Mouse (Mus musculus) midbrain, embryonic 11.5 days (tissue): ENCODE results near the gene Ubc. TPM values are rescaled to one million over a fixed set of nuclear protein-coding genes. Genes with fewer than 3 reads are reported as not detected.
"Not testable (repeated sequence)": the region's sequence is repeated elsewhere in the genome, so short reads cannot be mapped to it uniquely, and the experiment has no call there.

ENCODE experiments used
- ATAC-seq: fragments of 200-750 bp; cut with Nextera tagmentation; 2 replicates; pipeline ENCODE4 v1.8.0; 2017; ENCODE audit warnings: moderate TSS enrichment, moderate library complexity; ENCODE audit not compliant: low FRiP score
- DNase-seq: peaks from one replicate; pipeline ENCODE4 v3.0.0; 2015; ENCODE audit warnings: low spot score; ENCODE audit errors: missing footprints
- H3K27ac ChIP-seq: fragments of 300-500 bp; sonication (generic); 2 replicates; pipeline ENCODE4 v1.5.1; 2014; ENCODE audit warnings: low read depth, low read length
- H3K27me3 ChIP-seq: fragments of 300-500 bp; sonication (generic); 2 replicates; pipeline ENCODE4 v1.6.1; 2014; ENCODE audit warnings: mild to moderate bottlenecking, low read length, moderate library complexity, mixed read lengths; ENCODE audit not compliant: control insufficient read depth, insufficient read depth
- H3K36me3 ChIP-seq: fragments of 300-500 bp; sonication (generic); 2 replicates; pipeline ENCODE4 v1.6.1; 2014; ENCODE audit warnings: mild to moderate bottlenecking, low read length, moderate library complexity, mixed read lengths; ENCODE audit not compliant: control insufficient read depth, insufficient read depth
- H3K4me1 ChIP-seq: fragments of 300-500 bp; sonication (generic); 2 replicates; pipeline ENCODE4 v1.6.1; 2014; ENCODE audit warnings: low read length; ENCODE audit not compliant: control insufficient read depth, insufficient read depth
- H3K4me2 ChIP-seq: fragments of 300-500 bp; sonication (generic); 2 replicates; pipeline ENCODE4 v1.6.1; 2014; ENCODE audit warnings: mild to moderate bottlenecking, moderate library complexity
- H3K4me3 ChIP-seq: fragments of 300-500 bp; sonication (generic); 2 replicates; pipeline ENCODE4 v1.5.1; 2014; ENCODE audit warnings: low read depth, low read length
- H3K9ac ChIP-seq: fragments of 300-500 bp; sonication (generic); 2 replicates; pipeline ENCODE4 v1.6.1; 2014; ENCODE audit warnings: low read length
- H3K9me3 ChIP-seq: fragments of 300-500 bp; sonication (generic); 2 replicates; pipeline ENCODE4 v1.6.1; 2016; ENCODE audit warnings: low read length; ENCODE audit not compliant: control insufficient read depth
- WGBS: fragments of 180-500 bp; shearing (Covaris S2); extraction: QIAGEN DNeasy Blood & Tissue Kit; methylation state at CpG from one replicate; pipeline ENCODE4 v1.1.7; 2014; 5-methylcytosine and 5-hydroxymethylcytosine counted together
- polyA plus RNA-seq: library from polyadenylated mRNA; unstranded; fragments of >200 nt; fragmentation: Nextera tagmentation; extraction: Ambion mirVana; gene quantifications from 2 replicates; pipeline ENCODE4 v1.2.1, GENCODE M21; 2014

Ubc gene
- polyA plus RNA-seq, 1 experiment from 2014 or later, result 1,030 TPM

- not testable (repeated sequence) for ATAC-seq, H3K4me2 ChIP-seq, H3K27me3 ChIP-seq, H3K27ac ChIP-seq, H3K4me3 ChIP-seq, H3K9me3 ChIP-seq, DNase-seq, H3K9ac ChIP-seq
- 90% methylated on average over 4 of the region's 6 CpGs for WGBS
- Histone ChIP-seq H3K36me3 (peaks cover 11% of the 10 kb centered on the region), H3K4me1 (peaks cover 13% of the 10 kb centered on the region)
Measured at GRCm38 (mm10) chr5:125387295-125387694, 2.7 kb downstream of the Ubc start.

GRCm38 (mm10) chr5:125385215-125385940 lies 4.6 kb downstream of the Ubc start:
- Histone ChIP-seq H3K9me3 (no peaks in the 10 kb centered on the region), H3K27ac (no peak overlapping the region), H3K4me2 (no peak overlapping the region), H3K36me3 (peaks cover 11% of the 10 kb centered on the region), H3K4me3 (no peak overlapping the region), H3K27me3 (no peaks in the 10 kb centered on the region), H3K4me1 (peaks cover 12% of the 10 kb centered on the region), H3K9ac (no peak overlapping the region)
- WGBS, result 80% methylated on average over 8 of the region's 8 CpGs
- ATAC-seq (no peak), DNase-seq (no peak)

GRCm38 (mm10) chr5:125384512-125385214 lies 5.3 kb downstream of the Ubc start:
- 91% methylated on average over 2 of the region's 2 CpGs for WGBS
- Histone ChIP-seq H3K4me2 (no peak overlapping the region), H3K27ac (no peak overlapping the region; the same call in 1 of the 2 replicates)

GRCm38 (mm10) chr5:125383637-125384420 lies 6.2 kb downstream of the Ubc start:
- H3K27me3 ChIP-seq, result no peaks in the 10 kb centered on the region
- no peaks in the 10 kb centered on the region for H3K9me3 ChIP-seq
- H3K9ac ChIP-seq, result no peak overlapping the region
- no peak overlapping the region for H3K4me3 ChIP-seq
- H3K36me3 ChIP-seq, result peaks cover 11% of the 10 kb centered on the region
- no peak overlapping the region for H3K4me2 ChIP-seq
- no peak for ATAC-seq
- H3K4me1 ChIP-seq, result peaks cover 7% of the 10 kb centered on the region
- WGBS, result 79% methylated on average over 3 of the region's 3 CpGs
- no peak overlapping the region for H3K27ac ChIP-seq
- DNase-seq, result no peak

More at GRCm38 (mm10) chr5:125384512-125385214, 5.3 kb downstream of the Ubc start:
- H3K27me3 ChIP-seq, result no peaks in the 10 kb centered on the region
- peaks cover 11% of the 10 kb centered on the region for H3K36me3 ChIP-seq
- no peak overlapping the region for H3K9ac ChIP-seq
- H3K4me3 ChIP-seq, result no peak overlapping the region
- H3K4me1 ChIP-seq, result peaks cover 7% of the 10 kb centered on the region
- H3K9me3 ChIP-seq, result no peaks in the 10 kb centered on the region
- DNase-seq, result no peak
- no peak for ATAC-seq

GRCm38 (mm10) chr5:125382673-125383558 lies 7.1 kb downstream of the Ubc start:
- H3K4me1 ChIP-seq, result no peaks in the 10 kb centered on the region
- ATAC-seq (peak; percentile 68; the same call in 1 of the 2 replicates), DNase-seq (peak; percentile 91)
- H3K9me3 ChIP-seq, result no peaks in the 10 kb centered on the region
- peaks cover 11% of the 10 kb centered on the region for H3K36me3 ChIP-seq
- H3K27me3 ChIP-seq, result no peaks in the 10 kb centered on the region
- H3K27ac ChIP-seq, result no peak overlapping the region
- H3K4me3 ChIP-seq, result no peak overlapping the region
- H3K4me2 ChIP-seq, result no peak overlapping the region
- no peak overlapping the region for H3K9ac ChIP-seq
- WGBS, result 51% methylated on average over 6 of the region's 6 CpGs

- no peak overlapping the region for H3K9ac ChIP-seq
- no peak overlapping the region for H3K27ac ChIP-seq
- no peak overlapping the region for H3K4me2 ChIP-seq
- no peaks in the 10 kb centered on the region for H3K9me3 ChIP-seq
- H3K27me3 ChIP-seq, result no peaks in the 10 kb centered on the region
- H3K4me3 ChIP-seq, result no peak overlapping the region
- H3K4me1 ChIP-seq, result no peaks in the 10 kb centered on the region
- peak; percentile 24; the same call in 1 of the 2 replicates for ATAC-seq
- DNase-seq, result no peak
- WGBS, result 84% methylated on average over 5 of the region's 5 CpGs
- peaks cover 11% of the 10 kb centered on the region for H3K36me3 ChIP-seq
Measured at GRCm38 (mm10) chr5:125381954-125382672, 7.9 kb downstream of the Ubc start.

GRCm38 (mm10) chr5:125378919-125379318 lies 11.1 kb downstream of the Ubc start:
- 84% methylated on average over 5 of the region's 5 CpGs for WGBS
- H3K9me3 ChIP-seq, result no peaks in the 10 kb centered on the region
- H3K4me1 ChIP-seq, result no peaks in the 10 kb centered on the region
- no peak overlapping the region for H3K9ac ChIP-seq
- no peaks in the 10 kb centered on the region for H3K27me3 ChIP-seq
- no peak overlapping the region for H3K4me2 ChIP-seq
- no peak overlapping the region for H3K4me3 ChIP-seq
- DNase-seq, result no peak
- H3K36me3 ChIP-seq, result no peaks in the 10 kb centered on the region
- no peak for ATAC-seq
- no peak overlapping the region for H3K27ac ChIP-seq

GRCm38 (mm10) chr5:125377214-125377613 lies 12.8 kb downstream of the Ubc start:
- 64% methylated on average over 7 of the region's 7 CpGs for WGBS
- H3K9me3 ChIP-seq, result no peaks in the 10 kb centered on the region
- ATAC-seq, result no peak
- no peak overlapping the region for H3K4me3 ChIP-seq
- no peaks in the 10 kb centered on the region for H3K27me3 ChIP-seq
- H3K36me3 ChIP-seq, result no peaks in the 10 kb centered on the region
- H3K27ac ChIP-seq, result no peak overlapping the region
- no peak overlapping the region for H3K9ac ChIP-seq
- DNase-seq, result no peak
- H3K4me2 ChIP-seq, result no peak overlapping the region
- no peaks in the 10 kb centered on the region for H3K4me1 ChIP-seq
